Mouse (Mus musculus) layer of hippocampus, postnatal 25 days (tissue): ENCODE results near the gene Stk10. TPM values are rescaled to one million over a fixed set of nuclear protein-coding genes. Genes with fewer than 3 reads are reported as not detected.

ENCODE experiments used
- DNase-seq, 2 experiments: peaks; one replicate each; pipeline ENCODE4 v3.0.0; 2022; ENCODE audit warnings: mixed read lengths in 2 of 2, low spot score in 1 of 2; ENCODE audit errors: extremely low spot score in 1 of 2
- total RNA-seq, 2 experiments: library from RNA; stranded (reverse); gene quantifications; 2 replicates each; pipeline ENCODE4 v1.2.3; 2021

The Stk10 gene
- total RNA-seq, 2 experiments from 2014 or later: 7.6 to 8.6 TPM

DNA sequence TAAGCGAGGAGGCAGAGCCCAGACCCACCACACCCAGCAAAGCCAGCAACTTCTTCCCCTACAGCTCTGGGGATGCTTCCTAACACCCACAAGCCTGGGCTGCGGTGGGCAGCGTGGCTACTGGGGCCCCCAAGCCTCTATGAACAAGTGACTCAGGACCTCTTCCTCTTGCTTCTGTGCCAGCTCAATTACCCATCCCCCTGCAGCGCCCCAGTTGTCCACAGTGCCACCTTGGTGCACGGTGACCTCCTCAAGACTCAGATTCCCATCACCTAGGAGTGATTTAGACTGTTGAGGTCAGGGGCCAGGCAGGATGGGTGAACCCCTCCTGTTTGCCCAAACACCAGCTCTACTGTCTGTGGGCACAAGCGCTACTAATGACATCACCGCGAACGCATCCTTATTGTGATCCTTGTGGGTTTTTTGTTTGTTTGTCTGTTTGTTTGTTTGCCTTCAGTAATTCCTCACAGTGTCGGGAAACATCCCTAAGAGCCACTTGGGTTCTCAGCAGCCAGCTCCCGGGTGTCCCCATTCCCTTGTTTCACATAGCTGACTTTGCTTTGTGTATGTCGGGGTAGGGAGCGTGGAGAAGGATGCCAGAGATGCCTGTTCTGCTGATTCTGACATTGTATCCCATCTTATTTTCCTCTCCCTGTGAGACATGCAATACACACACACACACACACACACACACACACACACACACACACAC is 89.5 kb downstream of the Stk10 start:
- DNase-seq: no peak

DNA sequence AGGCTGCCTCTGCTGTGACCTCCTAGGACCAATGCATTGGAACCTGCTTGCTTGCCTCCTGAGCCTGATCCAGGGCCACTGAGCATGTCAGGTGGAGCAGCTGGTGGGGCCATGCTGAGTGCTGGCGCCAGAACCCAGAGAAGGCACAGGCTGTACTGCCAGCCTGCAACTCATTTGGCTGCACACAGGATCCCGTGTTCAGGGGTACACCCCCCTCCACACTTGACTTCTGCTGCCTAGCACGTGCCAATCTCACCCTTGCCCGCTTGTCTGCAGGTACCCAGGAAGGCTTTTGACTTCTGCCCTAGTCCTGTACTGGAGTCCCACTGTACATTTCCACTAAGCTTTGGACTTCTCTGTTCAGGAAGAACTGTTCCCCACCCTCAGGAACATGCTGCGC is 90.1 kb downstream of the Stk10 start:
- peak in 1 of 2 experiments; percentile 51 for DNase-seq

DNA sequence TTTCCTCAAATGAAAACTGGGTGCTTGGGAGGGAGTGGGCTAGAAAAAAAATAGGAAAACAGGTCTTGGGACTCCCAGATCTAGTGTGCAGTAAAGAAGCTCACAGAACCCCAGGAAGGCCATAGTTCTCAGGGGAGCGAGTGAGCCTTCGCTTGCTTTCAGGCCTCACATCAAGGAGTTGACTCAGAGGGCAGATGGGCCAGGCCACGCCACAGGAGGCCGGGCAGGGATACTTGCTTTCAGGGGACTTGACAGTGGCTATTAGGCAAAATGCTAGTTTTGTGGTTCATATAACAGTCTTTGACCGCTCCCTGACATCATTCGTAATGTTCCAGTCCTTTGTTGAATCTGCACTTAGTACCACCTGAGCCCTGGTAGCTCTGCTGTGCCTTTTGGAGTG is 90.8 kb downstream of the Stk10 start:
- DNase-seq: no peak

DNA sequence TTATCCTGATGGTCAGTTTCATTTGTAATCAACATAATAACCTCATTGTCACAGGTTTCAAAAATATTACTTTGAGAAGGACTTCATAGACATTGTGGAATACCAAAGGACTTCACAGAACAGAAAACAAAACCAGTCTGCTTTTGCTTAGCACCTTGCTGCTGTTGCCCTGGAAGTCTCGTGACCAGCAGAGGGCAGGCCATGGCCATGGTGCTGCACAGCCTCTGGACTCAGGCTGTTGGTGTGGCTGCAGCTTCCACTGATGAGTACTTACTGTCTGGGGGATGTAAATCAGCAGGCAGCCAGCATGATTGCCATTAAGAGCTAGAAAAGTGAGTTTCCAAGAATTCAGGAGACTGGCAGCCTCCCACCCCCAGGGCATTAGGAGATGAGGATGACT is 92.6 kb downstream of the Stk10 start:
- DNase-seq: peak in 1 of 2 experiments; percentile 69

DNA sequence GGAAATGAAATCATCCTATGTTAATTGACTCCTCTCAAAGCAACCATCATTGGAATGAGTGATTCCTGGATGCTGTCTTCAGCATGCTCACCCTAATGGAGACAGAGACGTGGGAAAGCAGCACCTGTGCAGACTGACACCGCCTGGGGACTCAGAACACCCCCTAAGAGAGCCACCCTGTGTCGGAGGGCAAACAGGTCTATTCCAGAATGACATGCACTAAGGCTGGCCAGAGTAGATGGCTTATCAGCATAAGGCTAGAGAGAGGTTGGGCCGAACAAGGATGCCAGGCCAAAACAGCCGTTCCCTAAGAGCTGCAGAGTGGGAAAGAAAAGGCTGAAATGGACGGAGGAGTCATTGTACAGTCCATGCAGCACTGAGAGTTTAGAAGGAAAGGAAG is 93.0 kb downstream of the Stk10 start:
- no peak for DNase-seq

DNA sequence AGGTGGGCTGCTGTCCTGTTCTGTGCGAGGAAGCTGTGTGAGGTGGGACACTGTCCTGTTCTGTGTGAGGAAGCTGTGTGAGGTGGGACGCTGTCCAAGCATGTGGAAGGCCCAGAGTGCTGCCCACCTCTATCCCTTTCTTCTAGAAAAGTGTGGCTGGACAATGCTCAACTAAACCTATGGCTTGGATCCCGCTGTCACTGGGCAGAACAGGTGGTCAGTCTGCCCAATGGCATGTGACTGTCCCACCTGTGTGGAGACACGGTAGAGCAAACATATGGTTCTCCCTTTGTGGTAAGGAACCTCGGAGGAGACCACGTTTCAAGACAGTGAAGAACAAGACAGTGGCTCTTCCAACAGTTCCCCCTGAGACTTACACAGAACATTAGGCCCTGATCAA is 94.8 kb downstream of the Stk10 start:
- no peak for DNase-seq

DNA sequence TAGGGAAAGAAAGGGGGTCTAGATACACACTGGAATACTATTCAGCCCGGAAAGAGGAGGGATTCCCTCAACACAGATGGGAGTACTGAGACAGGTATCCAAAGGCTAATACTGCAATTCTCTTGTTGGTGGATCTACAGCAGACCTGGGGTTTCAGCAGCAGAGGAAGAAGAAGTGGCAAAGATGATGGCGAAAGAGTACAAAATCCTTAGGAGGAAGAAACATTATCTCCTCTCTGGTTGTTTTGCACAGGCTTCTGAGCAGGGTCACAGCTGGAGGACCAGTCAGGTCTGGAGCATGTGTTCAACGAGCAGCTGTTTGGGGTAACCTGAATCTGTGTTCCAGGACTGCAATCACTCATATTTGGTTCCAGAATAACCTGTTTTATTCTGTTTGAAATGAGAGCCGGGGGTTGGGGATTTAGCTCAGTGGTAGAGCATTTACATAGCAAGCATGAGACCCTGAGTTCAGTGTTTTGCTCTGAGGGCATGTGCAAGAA is 96.7 kb downstream of the Stk10 start:
- no peak for DNase-seq

DNA sequence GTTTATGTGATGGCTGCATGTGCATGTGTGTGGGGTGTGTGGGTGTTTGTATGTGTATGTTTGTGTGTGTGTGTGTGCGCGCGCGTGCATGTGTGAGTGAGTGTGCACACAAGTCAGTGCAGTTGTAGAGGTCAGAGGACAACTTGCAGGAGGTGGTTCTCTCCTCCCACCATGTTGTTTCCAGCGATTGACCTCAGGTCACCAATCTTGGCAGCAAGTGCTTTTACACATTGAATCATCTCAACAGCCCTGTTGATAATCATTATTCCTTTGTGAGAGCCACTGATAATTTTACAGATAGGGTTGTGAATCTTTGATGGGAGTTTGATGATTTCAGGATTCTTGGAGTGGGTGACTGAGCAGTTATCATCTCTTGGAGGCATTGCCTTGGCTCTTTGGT is 99.6 kb downstream of the Stk10 start:
- no peak for DNase-seq

DNA sequence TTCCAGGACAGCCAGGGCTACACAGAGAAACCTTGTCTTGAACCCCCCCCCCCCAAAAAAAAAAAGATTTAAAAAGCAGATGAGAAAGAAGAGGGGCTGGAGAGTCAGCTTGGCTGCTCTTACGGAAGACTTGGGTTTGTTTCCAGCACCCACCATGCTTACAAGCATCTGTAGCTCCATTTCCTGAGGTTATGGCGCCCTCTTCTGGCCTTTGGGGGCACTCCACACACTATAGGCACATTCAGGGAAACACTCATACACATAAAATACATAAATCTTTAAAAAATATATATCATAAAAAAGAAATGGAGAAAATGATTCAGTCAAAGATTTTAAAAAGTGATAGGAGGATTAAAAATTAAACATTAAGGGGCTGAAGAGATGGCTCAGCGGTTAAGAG is 100.4 kb downstream of the Stk10 start:
- DNase-seq: no peak

DNA sequence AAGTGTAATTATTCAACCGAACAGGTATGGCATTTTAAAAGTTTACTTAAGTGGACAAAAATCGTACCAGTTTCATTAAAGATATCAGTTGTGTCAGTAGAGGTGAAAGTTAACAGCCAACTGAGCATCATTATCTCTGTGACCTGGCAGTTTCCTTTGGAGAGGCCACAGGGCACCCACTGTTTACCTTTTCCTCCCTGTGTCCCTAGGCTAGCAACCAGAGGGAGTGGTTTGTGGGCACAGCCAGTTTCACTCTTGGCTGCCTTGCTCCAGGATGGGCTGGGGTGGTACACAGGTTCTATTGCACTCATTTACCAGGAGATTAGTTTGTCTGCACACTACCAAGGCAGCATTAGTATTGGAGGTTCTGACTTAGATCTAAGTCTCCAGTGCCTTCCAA is 101.0 kb downstream of the Stk10 start:
- DNase-seq: no peak

DNA sequence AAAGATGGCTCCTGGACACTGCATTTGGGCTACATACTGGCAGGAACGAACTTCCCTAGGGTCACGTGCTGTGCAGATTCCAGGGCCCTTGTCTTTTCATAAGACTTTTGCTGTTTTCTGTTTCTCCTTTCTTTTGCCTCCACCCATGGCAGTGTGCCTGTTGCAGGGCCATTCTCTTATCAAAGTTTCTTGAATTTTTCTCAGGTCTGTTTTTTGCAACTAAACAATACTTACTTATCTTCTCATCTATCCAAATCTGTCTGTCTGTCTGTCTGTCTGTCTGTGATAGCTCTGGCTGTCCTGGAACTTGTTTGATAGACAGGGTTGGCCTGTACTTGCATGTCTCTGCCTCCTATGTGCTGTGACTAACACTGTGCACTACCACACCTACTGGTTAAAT is 101.7 kb downstream of the Stk10 start:
- no peak for DNase-seq

DNA sequence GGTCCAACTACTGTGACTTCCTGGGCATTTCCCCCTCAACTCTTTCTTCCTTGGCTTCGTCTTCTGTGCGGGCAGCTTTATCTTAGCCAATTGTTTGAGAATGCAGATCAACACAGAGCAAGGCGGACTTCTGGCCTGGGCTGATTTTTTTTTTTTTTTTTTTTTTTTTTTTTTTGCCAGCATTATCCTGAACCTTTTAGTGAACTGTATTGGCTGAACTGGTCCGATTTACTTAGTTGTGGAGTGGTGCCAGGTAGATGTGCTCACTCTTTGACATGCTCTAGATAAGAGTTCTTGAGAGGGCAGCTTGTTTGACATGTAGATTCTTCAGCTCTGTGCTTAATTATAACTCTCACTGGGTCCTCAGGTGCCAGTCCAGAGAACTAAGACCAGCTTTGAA is 103.2 kb downstream of the Stk10 start:
- DNase-seq: no peak

DNA sequence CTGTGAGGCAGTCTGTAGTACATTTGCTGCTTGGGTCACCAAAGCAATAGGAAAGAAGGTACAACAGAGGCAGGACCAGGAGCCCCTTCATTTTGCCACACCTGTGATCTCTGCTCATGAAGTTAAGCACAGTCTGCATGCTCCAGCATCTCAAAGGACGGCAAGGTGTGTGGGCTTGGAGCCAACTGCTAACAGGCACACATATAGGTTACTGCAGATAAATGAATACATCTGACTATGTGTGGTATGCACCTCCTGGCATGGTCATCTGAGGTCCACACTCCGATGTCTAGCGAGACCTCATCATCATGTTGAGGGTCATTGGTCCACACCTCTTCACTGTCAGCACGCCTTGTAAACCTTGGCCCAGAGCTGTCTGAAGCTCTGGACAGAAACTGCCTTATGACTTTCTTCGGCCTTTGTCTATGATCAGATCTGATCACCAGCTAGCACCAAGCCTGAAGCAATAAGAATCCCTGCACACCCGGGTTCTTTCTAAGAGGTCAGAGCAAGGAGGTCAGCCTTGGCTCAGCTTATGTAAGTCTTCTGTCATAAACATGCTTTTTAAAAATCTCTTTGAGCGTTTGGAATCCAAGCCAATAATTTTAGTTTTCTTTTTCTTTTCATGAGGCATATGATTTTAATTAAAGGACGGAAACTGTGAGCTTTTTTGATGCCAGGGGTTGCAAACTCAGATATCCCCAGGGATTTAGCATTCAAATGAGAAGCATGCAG is 105.6 kb downstream of the Stk10 start:
- no peak for DNase-seq

DNA sequence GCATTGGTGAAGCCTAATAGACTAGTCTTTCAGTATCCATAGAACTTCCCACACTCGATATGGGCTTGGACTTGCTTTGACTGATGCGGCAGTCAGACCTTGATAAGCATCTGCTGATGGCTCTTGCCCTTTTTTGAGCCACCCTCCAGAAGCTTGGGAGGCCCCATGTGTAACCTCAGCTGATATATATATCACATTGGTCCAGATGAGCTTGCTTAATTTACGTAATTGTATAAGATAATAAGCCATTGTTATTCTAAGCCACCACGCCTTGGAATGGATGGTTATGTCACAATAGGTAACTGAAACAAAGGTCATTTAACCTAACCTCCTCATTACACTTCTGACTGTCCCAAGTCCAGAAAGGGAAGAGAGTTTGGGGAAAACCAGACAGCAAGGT is 107.5 kb downstream of the Stk10 start:
- DNase-seq: no peak

DNA sequence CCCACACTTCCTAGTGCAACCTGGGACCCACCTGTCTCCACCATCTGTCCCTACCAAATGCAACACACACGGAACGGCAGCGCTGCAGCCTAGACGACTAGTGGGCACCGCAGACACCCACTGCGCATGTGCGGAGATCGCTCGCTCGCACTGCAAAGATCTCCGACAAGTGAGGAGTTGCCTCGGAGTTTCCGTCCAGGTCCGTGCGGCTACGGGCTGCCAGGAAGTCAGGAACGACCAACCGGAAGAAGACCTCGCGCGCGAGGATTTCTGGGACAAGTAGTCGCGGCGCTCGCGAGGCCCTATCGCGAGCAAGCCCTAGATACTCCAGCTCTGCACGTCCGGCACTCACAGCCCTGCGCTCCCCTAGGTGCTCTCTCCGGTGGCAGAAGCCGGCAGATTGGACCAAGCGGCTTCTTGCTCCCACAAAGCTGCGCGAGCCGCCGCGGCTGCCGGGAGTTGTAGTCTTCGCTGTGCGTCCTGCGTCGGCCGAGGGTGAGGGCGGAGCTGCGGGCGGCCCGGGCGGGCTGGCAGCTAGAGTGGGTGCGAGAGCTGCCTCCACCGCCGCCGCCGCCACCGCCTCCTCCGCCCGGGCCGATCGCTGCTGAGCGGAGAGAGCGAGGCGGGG is 109.3 kb downstream of the Stk10 start, which contains the start of gene Fbxw11:
Gene Fbxw11 (plus strand): TSS at position 476 of the 628 bp plus-strand sequence.
- peak; percentile 87 to 89 for DNase-seq

DNA sequence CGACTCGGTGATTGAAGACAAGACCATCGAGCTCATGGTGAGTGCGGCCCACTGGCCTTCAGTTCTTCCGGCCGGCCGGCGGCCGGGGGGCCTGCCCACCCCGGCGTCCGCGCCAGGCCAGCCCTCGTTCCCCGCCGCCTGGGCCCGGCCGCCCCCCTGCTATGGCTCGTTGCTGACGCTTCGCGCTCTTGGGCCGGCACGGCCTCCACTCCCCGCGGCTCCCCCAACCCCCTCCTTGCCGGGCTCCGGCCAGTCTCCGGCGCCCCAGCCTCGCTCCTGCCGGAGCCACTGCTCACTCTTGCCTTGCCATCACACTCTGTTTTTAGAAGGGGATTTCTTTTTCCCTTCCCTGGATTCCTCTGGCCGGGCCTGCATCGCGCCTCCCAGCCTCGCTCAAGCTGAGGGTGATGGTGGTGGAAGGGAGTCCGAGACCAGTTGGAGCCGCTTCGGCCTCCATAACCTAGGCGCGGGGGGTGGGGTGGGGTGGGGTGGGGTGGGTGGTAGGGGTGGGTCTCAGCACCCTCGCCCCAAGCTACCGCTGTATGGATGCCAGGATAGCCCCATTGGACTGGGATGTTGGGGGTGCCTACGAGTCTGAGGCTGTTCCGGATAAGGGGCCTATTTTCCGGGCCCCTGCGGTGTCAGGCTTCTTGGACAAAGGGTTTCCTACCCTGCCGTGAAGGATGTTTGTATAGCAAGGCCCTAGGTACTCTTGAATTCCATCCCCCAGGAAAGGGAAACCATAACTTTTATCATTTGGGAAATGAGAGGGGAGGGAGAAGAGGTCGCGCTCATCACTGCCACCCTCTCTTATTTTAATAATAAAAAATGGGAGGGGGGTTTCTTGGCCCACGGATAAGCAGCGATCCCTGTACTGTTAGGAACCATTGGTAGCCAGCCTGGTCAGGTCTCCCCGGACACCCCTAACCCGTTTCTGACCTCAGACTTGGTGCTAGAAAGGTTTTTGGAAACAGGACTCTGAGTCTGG is 110.1 kb downstream of the Stk10 start:
- DNase-seq: peak; percentile 32 to 50

DNA sequence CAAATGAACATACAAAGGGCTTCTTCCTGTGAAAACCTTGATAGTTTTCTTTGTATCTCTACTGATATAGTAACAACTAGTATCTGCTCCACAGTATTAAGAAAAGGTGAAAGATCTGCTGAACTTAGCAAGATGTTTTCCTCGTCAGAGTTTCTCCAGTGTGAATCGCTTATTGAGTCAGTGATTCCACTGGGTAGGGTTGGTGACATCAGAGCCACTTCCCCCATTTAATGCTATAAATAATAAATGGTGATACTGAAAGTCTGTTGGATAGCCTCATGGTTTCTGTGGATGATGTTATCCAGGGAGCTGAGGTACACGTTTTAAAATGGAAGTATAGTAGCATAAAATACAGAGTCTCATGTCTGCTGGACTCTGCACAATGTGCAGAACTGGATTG is 110.9 kb downstream of the Stk10 start:
- no peak for DNase-seq

DNA sequence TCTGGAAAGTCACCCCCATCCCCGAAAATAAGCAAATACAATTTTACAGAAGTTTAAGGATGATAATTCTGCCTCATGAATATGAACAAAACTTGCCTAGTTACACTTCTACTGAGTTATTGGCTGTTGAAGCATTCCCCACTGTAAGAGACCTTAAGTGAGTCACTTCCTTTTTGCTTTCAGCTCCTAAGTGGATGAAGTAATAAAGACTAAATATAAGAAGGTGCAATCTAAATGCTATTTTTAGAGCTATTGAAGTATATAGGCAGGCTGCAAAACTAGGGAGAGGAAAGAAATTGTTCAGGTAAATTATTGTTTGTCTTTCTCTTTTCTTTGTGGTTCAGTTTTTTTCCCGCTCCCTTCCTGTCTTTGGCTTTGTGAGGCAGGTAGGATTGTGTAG is 114.2 kb downstream of the Stk10 start:
- DNase-seq: no peak

DNA sequence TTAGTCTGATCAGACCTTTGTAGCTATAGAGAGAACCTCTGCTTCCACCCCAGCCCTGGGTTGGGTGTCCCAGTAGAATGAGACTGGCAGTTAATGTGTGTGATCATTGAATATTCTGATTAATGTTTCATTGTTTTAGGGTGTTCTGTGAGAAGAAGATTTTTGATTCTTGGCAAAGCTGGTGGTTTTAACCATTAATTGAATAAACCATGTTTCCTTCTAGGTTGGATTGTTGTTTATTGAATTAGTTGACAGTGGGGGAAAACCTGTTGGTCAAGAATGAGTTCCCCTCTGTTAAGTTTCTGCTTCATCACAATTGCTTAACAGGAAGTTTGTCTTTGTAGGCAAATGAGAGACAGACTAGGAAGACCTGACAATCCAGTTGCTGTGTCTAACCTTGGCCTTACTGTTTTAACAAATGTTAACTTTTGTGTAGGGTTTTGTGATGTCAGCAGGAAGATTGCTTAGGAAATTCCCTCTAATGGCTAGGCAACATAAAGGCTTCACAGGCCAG is 117.2 kb downstream of the Stk10 start:
- DNase-seq: no peak
